Mouse (Mus musculus) fat pad, adult 2 months (tissue): ENCODE results near the gene Atcay.
"Not testable (repeated sequence)": the region's sequence is repeated elsewhere in the genome, so short reads cannot be mapped to it uniquely, and the experiment has no call there.

ENCODE experiments used
- DNase-seq: peaks from one replicate; pipeline ENCODE4 v3.0.0-alpha.2; 2011; ENCODE audit warnings: low read depth, low spot score; ENCODE audit errors: extremely low read depth

Gene Atcay

DNA sequence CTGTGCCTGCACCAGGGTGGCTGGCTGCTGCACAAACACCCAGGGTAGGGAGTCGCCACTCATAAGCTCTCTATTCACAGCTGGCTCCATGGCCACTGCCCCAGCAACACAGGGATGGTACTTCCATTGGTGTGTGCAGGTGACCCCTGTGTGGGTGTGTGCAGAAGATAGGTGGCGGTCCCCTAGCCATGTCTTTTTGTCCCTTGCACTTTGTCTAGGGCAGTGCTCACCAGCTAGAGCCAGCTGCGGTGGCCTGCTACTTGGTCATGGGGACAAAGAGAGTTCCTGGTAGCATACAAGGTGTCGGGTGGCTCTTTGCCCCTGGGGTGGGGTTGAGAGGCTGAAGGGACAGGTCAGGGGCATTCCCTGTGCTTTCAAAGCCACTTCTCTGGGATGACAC lies 13.5 kb upstream of the Atcay start:
- no peak for DNase-seq

DNA sequence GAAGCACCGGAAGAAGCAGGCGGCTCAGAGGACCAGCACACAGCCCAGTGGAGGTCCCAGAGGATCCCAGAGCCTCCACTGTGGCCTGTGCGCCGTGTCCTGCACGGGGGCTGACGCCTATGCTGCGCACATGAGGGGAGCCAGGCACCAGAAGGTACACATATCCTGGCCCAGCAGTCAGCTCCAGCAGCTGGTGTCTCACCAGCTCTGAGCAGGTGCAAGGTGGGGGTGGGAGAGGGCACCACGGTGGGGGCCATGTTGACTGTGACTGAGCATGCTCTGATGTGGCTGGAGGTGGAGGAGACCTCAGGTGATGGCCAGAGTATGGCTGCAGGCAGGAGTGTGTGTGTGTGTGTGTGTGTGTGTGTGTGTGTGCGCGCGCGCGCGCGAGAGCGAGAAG lies 11.4 kb upstream of the Atcay start:
- DNase-seq, result no peak

DNA sequence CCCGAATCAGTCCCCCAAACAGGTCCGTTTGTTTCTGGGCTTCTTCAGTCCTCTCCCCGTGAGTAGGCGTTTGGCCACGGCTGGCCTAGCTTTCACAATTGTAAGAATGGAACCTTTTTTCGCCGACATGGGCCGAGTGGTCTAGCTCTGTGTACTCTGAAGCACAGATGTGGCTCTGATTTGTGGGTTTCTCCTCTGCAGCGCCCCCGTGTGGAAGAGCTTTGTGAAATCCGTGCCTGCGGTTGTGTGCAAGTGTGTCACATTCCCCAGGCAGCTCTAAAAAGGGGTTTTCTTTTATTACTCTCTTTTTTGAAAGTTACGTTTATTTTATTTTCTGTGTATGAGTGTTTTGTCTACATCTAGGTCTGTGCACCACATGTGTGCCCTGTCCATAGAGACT lies 10.2 kb upstream of the Atcay start:
- no peak for DNase-seq

DNA sequence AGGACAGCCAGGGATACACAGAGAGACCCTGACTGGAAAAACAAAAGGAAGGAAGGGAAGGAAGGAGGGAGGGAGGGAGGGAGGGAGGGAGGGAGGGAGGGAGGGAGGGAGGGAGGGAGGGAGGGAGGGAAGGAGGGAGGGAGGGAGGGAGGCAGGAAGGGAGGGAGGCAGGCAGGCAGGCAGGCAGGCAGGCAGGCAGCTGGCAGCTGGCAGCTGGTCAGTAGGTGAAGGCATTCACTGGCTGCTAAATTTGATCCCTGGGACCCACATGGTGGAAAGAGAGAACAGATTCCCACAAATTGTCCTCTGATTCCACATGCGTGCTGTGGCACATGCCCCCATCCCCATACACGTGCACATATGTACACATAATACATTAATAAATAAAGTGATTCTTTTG lies 8.0 kb upstream of the Atcay start:
- no peak for DNase-seq

DNA sequence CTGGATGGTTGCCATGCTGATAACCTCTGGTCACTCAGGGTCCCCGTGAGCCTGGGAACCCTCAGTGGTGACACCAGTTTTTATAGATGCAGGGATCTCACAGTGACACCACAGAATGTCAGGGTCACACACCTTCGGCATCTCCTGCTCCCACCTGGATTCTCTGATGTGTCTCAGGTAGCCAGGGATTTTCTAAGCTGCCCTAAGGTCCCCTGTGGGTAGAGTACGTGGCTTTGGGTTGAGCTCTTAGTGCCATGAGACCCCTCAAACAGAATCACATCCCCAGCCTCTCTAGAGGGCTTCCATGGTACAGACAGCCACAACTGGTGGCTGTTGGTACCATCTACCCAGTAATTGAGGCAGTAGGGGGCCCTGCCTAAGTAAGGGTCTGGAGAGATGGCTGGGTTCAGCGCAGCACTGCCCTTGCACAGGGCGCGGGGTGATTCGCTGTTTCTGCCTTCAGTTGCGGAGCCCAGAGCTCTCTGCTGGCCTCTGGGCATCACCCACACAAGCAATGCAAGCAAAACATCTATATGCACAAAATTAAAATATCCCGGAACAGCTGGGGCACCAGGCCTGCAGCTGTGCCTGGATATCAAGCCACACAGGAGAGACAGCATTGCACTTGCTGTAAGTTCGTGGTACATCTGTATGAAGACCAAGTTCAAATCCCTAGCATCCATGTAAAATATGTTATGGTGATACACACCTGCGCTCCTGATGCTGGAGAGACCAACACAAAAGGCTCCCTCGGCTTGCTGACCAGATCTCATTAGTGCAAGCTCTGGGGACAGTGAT lies 6.0 kb upstream of the Atcay start:
- no peak for DNase-seq

DNA sequence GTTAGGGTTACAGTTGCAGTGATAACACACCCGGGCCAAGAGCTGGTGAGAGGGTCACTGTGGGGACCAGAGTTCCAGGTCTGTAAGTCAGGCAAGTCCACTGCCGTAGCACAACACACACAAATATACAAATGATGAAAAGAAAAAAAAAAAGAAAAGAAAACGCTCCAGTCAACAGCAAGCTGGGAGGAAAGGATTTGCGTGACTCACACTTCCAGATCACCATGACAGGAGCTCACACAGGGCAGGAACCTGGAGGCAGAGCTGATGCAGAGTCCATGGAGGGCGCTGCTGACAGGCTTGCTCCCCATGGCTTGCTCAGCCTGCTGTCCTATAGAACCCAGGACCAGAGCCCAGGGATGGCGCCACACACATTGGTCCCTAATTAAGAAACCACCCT lies 3.6 kb upstream of the Atcay start:
- DNase-seq, result no peak

DNA sequence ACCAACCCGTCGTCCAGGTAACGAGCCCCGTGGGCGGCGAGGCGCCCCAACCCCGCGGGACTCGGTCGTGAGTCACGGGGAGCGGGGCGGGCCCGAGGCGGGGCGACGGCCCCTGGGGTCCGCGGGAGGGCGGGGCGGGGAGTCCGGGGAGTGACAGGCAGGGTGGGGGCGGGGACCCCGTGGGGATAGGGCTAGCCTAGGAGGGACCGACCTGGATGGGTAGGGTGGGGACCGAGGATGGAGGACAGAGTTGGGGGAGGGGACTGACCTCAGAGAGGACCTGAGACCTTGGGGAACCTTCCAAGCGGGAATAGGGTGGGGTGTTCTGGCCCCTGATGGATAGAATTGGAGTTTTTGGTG lies 2.6 kb upstream of the Atcay start:
- no peak for DNase-seq

DNA sequence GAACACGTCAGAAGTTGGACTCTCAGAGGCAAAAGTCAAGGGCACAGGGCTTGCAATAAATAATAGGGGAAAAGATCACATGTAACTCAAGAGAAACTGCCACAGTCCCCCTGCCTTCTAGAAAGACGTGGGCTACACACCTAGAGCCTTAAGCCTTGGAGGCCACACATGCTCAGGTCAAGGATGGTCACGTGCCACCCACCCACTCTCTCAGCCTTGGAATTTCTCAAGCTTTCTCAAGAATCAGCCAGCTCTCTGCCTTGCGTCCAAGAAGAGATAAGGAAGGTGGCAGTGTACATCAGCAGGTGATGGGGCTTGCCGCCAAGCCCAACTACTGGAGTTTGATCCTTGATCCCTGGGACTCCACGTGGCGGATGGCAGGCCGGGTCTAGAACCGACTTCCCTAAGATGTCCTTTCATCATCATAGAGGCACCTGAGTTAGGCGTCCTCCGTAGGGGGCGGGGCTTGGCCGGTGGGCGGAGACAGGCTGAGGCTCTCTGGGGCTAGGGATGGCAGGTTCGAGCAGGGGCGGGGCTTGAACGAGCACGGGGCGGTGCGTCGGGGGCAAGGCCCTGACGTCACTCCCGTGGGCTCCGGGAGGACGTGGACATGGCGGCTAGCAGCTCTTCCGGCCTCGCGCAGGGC lies 2.1 kb upstream of the Atcay start, which contains the start of gene Zfr2:
Gene Zfr2, plus strand, starts transcription at position 576 of the 646 bp plus-strand sequence.
- DNase-seq, result peak; percentile 33

DNA sequence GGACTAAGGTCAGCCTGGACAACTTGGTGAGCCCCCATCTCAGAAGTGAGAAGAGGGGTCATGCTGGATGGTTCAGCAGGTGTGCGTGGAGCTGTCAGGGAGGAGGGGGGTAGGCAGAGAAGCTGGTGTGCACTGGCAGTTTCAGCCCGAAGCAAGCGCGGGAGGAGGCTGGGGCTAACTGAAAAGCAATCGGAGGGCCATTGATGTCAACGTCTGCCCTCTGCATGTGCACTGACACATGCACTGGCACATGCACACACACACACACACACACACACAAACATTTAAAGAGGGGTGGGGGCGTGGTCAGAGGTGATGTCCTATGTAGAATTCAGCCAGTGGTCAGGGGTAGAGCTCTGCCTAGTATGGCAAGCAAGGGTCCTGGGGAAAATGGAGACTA lies 803 bp upstream of the Atcay start:
- no peak for DNase-seq

DNA sequence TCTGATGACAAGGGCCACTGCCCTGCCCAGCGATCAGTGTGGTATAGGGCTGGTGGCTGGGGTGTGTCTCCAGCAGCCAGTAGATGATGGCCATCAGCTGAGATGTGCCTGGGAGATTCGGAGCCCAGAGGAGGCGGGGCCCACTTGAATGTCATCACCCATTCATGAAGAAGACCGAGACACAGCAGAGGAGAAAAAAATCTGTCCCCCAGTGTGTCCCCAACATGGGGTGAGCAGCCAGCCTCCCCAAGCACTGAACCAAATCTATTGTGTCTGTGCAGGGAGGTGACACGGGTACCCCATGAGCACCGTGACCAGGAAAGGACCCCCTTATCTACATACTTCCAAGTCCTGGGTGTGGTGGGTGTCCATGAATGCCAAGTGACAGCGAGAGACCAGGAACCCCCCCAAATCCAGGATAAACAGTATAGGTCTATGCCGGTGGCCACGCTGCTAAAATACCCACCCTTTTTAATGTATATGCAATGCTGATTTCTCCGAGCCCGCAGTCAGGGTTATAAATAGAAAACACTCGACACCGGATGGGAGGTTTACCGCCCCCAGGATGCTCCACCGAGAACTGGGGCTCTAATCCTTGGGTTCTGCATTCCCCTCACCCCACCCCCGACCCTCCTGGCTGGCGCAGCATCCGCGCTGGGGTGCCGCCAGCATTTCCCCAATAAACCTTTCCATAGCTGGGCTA lies 747 bp downstream of the Atcay start:
- DNase-seq, result no peak

DNA sequence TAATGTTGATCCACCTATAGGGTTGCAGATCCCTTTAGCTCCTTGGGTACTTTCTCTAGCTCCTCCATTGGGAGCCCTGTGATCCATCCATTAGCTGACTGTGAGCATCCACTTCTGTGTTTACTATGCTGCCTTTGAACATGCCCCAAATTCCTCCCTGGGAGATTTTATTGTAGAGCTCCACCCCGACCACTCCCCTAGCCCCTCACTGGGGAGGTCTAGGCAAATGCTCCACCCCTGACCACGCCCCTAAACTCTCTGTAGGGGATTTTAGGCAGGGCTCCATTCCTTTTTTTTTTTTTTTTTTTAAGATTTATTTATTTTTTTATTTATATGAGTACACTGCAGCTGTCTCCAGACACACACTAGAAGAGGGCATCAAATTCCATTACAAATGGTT lies 6.9 kb downstream of the Atcay start:
- DNase-seq, result not testable (repeated sequence)

DNA sequence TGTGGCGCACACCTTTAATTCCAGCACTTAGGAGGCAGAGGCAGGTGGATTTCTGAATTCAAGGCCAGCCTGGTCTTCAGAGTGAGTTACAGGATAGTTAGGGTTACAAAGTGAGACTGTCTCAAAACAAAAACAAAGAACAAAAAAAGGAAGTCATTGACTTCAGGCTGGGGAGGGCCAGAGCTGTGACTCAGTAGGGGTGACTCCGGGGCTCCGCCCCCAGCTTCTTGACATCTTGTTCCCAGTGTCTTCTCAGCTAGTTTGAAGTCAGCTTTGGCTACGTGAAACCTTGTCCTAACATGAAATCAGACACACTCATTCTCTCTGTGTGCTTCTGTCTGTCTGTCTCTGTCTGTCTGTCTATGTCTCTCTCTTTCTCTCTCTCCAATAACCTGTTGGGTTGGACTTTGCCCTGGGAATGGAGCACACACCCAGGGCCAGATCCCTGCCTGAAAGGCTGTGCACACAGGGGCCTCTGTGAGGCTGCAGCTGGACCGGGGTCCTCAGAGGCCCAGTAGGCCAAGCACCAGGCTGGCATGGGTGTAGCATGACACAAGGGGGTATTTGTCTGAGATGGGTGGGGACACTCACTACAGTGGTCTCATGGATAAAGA lies 9.1 kb downstream of the Atcay start:
- no peak for DNase-seq

DNA sequence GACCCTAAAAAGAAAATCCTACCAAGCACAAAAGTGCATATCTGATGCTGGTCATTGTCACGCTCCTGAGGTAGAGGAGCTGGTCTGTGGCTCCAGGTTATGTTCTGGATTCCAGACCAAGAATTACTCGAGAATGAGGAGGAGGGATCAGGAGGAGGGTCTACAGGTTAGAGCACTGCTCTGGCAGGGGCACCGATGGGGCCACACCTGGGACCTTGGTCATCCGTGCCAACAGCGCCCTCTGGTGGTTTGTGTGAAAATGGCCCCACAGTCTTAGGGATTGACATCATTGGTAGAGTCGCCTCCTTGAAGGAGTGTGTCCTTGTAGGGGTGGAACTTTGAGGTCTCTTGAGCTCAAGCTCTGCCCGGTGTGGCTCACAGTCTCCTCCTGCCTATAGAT lies 12.7 kb downstream of the Atcay start:
- DNase-seq, result no peak

DNA sequence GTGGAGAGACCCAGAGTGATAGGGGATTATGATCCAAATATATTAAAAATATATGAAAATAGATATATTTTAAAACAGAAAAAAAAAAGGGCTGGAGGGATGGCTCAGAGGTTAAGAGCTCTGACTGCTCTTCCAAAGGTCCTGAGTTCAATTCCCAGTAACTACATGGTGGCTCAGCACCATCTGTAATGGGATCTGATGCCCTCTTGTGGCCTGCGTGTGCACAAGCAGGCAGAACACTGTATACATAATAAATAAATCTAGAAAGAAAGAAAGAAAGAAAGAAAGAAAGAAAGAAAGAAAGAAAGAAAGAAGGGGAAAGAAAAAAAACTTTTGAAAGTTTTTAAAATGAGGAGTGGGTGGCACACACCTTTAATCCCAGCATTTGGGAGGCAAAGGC lies 13.4 kb downstream of the Atcay start:
- not testable (repeated sequence) for DNase-seq

DNA sequence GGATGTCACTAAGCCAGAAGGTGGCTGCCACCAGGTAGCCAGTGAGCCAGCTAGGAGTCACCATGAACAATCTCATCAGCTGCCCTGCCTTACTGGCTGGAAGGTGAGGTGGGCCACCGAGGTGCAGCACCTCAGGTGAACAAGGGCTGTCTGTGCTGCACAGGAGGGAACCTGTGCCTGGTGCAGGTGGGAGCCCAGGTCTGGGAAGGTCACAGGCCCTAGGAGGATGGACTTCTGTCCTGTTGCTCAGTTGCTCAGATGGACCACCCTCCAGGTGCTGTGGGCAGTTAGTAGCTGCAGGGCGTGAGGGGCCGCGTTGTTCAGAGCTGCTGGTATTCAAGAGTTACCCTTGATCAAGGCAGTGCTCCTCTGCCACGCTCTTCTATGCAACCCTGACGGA lies 13.8 kb downstream of the Atcay start:
- no peak for DNase-seq

DNA sequence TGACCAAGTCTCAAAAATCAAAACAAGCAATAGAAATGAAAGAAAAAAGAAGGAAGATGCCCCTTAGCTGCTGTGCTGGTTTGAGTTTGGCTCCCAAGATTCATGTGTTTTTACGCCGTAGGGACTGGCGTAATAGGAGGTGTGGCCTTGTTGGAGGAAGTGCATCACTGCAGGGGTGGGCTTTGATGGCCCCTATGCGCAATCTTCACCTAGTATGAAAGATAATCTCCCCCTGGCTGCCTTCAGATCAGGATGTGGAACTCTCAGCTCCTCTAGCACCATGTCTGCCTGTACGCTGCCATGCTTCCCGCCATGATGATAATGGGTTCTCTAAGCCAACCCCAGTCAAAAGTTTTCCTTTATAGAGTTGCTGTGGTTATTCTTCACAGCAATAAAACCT lies 14.4 kb downstream of the Atcay start:
- DNase-seq, result no peak

DNA sequence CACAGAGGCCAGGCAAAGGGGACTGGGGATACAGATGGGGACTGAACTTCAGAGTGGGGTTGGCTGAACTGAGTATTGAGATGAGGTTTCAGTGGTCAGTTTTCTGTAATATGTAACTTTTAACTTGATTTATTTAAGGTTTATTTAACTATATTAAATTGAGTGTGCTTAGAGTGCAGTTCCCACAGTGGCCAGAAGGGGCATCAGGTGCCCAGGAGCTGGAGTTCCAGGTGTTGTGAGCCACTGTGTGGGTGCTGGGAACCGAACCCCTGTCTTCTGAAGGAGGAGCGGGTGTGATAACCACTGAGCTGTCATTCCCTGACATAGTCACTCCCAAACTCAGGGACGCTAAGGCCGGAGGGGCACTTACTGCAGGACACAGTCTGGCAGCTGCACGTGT lies 20.5 kb downstream of the Atcay start:
- no peak for DNase-seq

DNA sequence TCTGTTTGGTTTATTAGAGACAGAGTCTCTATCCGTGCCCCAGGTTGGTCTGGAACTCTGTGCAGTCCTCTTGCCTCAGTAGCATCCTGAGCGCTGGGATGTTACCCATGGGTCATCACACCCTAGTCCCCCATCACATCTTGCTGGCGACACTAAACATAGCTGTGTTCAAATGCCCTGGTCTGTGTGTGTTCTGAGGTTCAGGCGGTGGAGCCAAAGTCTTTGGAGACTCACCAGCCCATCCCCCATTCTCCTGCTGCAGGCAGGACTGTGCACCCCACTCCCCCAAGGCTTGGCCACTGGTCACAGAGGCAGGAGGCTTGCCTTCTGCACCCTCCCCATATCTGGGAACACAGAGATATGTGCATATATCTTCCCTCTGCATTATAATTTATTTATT lies 26.5 kb downstream of the Atcay start:
- DNase-seq, result no peak

DNA sequence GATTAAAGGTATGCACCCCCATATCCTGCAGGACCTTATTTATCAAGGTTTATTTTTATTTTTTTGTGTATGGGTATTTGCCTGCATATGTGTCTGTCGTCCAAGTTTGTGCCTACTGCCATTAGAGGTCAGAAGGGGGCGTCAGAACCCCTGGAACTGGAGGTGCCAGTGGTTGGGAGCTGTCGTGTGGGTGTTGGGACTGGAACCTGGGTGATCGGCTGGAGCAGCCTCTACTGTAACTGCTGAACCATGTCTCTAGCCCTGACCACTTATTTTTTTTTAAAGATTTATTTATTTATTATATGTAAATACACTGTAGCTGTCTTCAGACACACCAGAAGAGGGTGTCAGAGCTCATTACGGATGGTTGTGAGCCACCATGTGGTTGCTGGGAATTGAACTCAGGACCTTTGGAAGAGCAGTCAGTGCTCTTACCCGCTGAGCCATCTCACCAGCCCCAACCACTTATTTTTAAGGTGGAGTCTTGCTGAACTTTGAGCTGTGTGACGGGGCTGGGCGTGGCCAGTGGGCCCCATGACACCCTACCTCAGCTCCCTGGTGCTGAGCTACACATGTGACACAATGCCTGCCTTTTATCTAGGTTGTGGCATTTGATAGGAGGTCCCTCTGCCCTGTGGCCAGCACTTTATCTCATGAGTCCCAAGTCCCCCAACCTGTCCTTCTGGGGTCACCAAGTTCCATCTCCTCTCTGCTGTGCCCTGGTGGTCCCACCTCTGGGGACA lies 27.5 kb downstream of the Atcay start:
- DNase-seq, result no peak

DNA sequence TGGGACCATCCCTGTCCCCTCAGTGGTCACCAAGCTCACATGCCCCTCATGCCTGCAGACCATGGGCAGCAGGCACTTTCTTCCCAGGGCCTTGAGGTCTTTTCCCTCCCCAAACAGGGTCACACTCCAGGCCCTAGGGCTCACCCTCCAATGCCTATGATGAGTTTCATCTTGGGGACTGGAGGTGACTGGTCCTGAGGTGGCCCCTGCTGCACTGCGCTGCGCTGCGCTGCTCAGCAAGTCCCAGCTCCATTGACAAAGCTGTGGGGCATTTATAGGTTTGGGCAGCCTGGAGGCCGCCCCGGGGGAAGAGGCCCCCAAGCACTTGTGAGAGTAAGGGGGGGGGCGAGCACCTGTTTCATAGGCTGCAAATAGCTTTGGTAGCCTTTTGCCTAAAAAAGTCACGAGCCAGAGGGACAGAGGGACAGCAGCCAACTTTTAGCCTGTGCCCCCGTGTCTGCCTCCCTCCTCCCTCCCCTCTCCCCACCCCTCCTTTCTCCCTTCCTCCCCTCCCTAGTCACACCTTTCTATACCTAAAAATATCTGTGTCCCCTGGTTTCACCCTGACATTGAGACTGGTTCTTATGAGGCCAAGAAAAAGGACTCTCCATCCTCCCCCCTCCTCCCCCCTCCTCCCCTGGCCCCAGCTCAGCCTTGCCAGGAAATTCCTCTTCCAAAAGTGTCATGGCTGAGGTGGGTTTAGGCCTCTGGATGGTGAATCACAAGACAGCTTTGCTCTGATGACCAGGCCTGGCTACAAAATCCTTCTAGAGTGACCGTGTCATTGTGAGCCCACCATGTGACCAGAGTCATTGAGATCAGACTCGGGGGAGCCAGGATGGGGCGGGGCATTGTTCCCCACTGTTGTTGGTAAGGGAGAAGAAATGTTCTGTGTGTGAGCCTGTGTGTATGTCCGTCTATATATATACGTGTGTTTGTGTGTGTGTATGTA lies 28.6 kb downstream of the Atcay start, which contains the start of gene Nmrk2:
Gene Nmrk2, minus strand, starts transcription at position 245 of the 952 bp plus-strand sequence.
- DNase-seq, result no peak
